ENCODE assay signal across 8 mouse cellular contexts in genomic region chr7:27315958-27316357, GRCm38 (mm10). TPM values are rescaled to one million over a fixed set of nuclear protein-coding genes. Genes with fewer than 3 reads are reported as not detected.
DNase-seq lines count a peak whose midpoint lies in the region; ATAC-seq lines count a peak whose summit lies in the region.

No protein-coding gene starts in this region.

- H3K4me2 ChIP-seq in forebrain, embryonic 15.5 days (replicated peaks) = no peak overlapping the region
- no peak overlapping the region for H3K4me2 ChIP-seq in kidney, embryonic 14.5 days (replicated peaks; ENCODE audit: low read depth, low read length)

- peak overlapping the region; percentile 61 for H3K27ac ChIP-seq in forebrain, embryonic 15.5 days (replicated peaks)
- H3K27ac ChIP-seq in kidney, embryonic 14.5 days (ENCODE audit: low read depth, low read length) = no peak overlapping the region

- no peak overlapping the region for H3K4me3 ChIP-seq in forebrain, embryonic 15.5 days
- H3K4me3 ChIP-seq in kidney, embryonic 14.5 days (ENCODE audit: low read length) = no peak overlapping the region

- WGBS in forebrain, embryonic 15.5 days = 24% methylated on average over 7 of the region's 7 CpGs
- 22% methylated on average over 7 of the region's 7 CpGs for WGBS in kidney, embryonic 14.5 days

- peaks cover 8% of the 10 kb centered on the region for H3K4me1 ChIP-seq in forebrain, embryonic 15.5 days
- H3K4me1 ChIP-seq in kidney, embryonic 14.5 days (ENCODE audit: control insufficient read depth, insufficient read depth, low read length) = peaks cover 5% of the 10 kb centered on the region

- no peaks in the 10 kb centered on the region for H3K27me3 ChIP-seq in forebrain, embryonic 15.5 days
- H3K27me3 ChIP-seq in kidney, embryonic 14.5 days (ENCODE audit: control insufficient read depth, insufficient read depth, low read length) = no peaks in the 10 kb centered on the region

- H3K36me3 ChIP-seq in forebrain, embryonic 15.5 days = 0 out of 2 replicates have a peak, but pooled peaks cover 2% of the 10 kb centered on the region
- H3K36me3 ChIP-seq in kidney, embryonic 14.5 days (ENCODE audit: control insufficient read depth, insufficient read depth, low read length) = no peaks in the 10 kb centered on the region; the same call in 1 of the 2 replicates

- DNase-seq in layer of hippocampus, postnatal 14 days (ENCODE audit: low spot score in 2 of 2) = peak; percentile 49 to 69
- DNase-seq in layer of hippocampus, adult 9-10 months (ENCODE audit: low spot score) = no peak
- DNase-seq in thymus, postnatal 0 days (ENCODE audit: low spot score) = peak; percentile 80
- DNase-seq in spleen, adult 18-20 months = no peak
- no peak for DNase-seq in urinary bladder, postnatal 10 days (ENCODE audit: low spot score)

- peak; percentile 81 for ATAC-seq in forebrain, embryonic 15.5 days (replicated peaks)
- ATAC-seq in kidney, embryonic 14.5 days (ENCODE audit: low FRiP score, low TSS enrichment) = peak; percentile 81; the same call in 1 of the 2 replicates
- ATAC-seq in megakaryocyte-erythroid progenitor cell, adult 5-6 weeks (replicated peaks; ENCODE audit: low FRiP score, low TSS enrichment, poor library complexity, severe bottlenecking) = no peak

- no peaks in the 10 kb centered on the region for H3K9me3 ChIP-seq in forebrain, embryonic 15.5 days
- H3K9me3 ChIP-seq in kidney, embryonic 14.5 days (ENCODE audit: control insufficient read depth, low read length) = peaks cover 11% of the 10 kb centered on the region

- H3K9ac ChIP-seq in forebrain, embryonic 15.5 days (replicated peaks) = no peak overlapping the region
- H3K9ac ChIP-seq in kidney, embryonic 14.5 days (ENCODE audit: low read depth, low read length) = no peak overlapping the region

RNA-seq across cellular contexts. Expression of gene Ltbp4, which starts 21.5 kb away (rescaled TPM):
- 10 to 100 TPM; 55.0 to 55.3 TPM for total RNA-seq in layer of hippocampus, postnatal 14 days (2021)
- 13.3 and 15.0 TPM in 2 replicates for polyA plus RNA-seq in forebrain, embryonic 15.5 days (2015; fragmentation: Nextera tagmentation; extraction: Ambion mirVana)
- 23.4 and 26.0 TPM in 2 replicates for polyA plus RNA-seq in kidney, embryonic 14.5 days (2014; fragmentation: Nextera tagmentation; extraction: Ambion mirVana)
- 3.6 and 5.6 TPM in 2 replicates for polyA plus RNA-seq in thymus, postnatal 0 days (2015; fragmentation: Nextera tagmentation; extraction: Ambion mirVana)
- total RNA-seq in megakaryocyte-erythroid progenitor cell, adult 5-6 weeks (2014; fragmentation: Nextera tagmentation) = 0.39 TPM in 1 of 2 replicates, not detected in the other
- total RNA-seq in megakaryocyte-erythroid progenitor cell, adult 5-6 weeks (2017) = 0.05 and 1.4 TPM in 2 replicates

RNA-seq across cellular contexts. Expression of gene Shkbp1, which starts 39.9 kb away (rescaled TPM):
- 10 to 100 TPM; 24.7 to 26.2 TPM for total RNA-seq in layer of hippocampus, postnatal 14 days (2021)
- polyA plus RNA-seq in forebrain, embryonic 15.5 days (2015; fragmentation: Nextera tagmentation; extraction: Ambion mirVana) = 90.2 and 91.5 TPM in 2 replicates
- 38.4 and 41.0 TPM in 2 replicates for polyA plus RNA-seq in kidney, embryonic 14.5 days (2014; fragmentation: Nextera tagmentation; extraction: Ambion mirVana)
- polyA plus RNA-seq in thymus, postnatal 0 days (2015; fragmentation: Nextera tagmentation; extraction: Ambion mirVana) = 45.1 and 46.3 TPM in 2 replicates
- total RNA-seq in megakaryocyte-erythroid progenitor cell, adult 5-6 weeks (2014; fragmentation: Nextera tagmentation) = 39.2 and 72.7 TPM in 2 replicates
- total RNA-seq in megakaryocyte-erythroid progenitor cell, adult 5-6 weeks (2017) = 20.6 and 35.1 TPM in 2 replicates

RNA-seq across cellular contexts. Expression of gene Gm20479, which starts 41.3 kb away (rescaled TPM):
- total RNA-seq in layer of hippocampus, postnatal 14 days (2021) = not detected
- 0.46 TPM in 1 of 2 replicates, not detected in the other for polyA plus RNA-seq in forebrain, embryonic 15.5 days (2015; fragmentation: Nextera tagmentation; extraction: Ambion mirVana)
- 1.9 TPM in 1 of 2 replicates, not detected in the other for polyA plus RNA-seq in kidney, embryonic 14.5 days (2014; fragmentation: Nextera tagmentation; extraction: Ambion mirVana)
- 0.44 TPM in 1 of 2 replicates, not detected in the other for polyA plus RNA-seq in thymus, postnatal 0 days (2015; fragmentation: Nextera tagmentation; extraction: Ambion mirVana)
- not detected in 2 replicates for total RNA-seq in megakaryocyte-erythroid progenitor cell, adult 5-6 weeks (2014; fragmentation: Nextera tagmentation)
- not detected in 2 replicates for total RNA-seq in megakaryocyte-erythroid progenitor cell, adult 5-6 weeks (2017)

RNA-seq across cellular contexts. Expression of gene Numbl, which starts 57.7 kb away (rescaled TPM):
- 100 to 1,000 TPM; 144 to 148 TPM for total RNA-seq in layer of hippocampus, postnatal 14 days (2021)
- polyA plus RNA-seq in forebrain, embryonic 15.5 days (2015; fragmentation: Nextera tagmentation; extraction: Ambion mirVana) = 47.2 and 49.0 TPM in 2 replicates
- polyA plus RNA-seq in kidney, embryonic 14.5 days (2014; fragmentation: Nextera tagmentation; extraction: Ambion mirVana) = 9.1 and 10.8 TPM in 2 replicates
- 3.2 and 3.5 TPM in 2 replicates for polyA plus RNA-seq in thymus, postnatal 0 days (2015; fragmentation: Nextera tagmentation; extraction: Ambion mirVana)
- total RNA-seq in megakaryocyte-erythroid progenitor cell, adult 5-6 weeks (2014; fragmentation: Nextera tagmentation) = 0.94 and 3.0 TPM in 2 replicates
- total RNA-seq in megakaryocyte-erythroid progenitor cell, adult 5-6 weeks (2017) = 0.38 and 0.66 TPM in 2 replicates

Comparison
In these comparisons a context has a peak if more than half of its experiments do, and no peak if none do; other contexts are left out.
1. DNase-seq: peak in layer of hippocampus, postnatal 14 days (2 of 2) and thymus, postnatal 0 days (single experiment); none in layer of hippocampus, adult 9-10 months (single experiment), spleen, adult 18-20 months (0 of 2) and urinary bladder, postnatal 10 days (single experiment).